Mouse (Mus musculus): Measurements from ENCODE around the gene Dlx5. TPM values are rescaled to one million over a fixed set of nuclear protein-coding genes. Genes with fewer than 3 reads are reported as not detected.

The Dlx5 gene
- polyA plus RNA-seq, 1 experiment from 2014 or later = 70.1 TPM

DNA sequence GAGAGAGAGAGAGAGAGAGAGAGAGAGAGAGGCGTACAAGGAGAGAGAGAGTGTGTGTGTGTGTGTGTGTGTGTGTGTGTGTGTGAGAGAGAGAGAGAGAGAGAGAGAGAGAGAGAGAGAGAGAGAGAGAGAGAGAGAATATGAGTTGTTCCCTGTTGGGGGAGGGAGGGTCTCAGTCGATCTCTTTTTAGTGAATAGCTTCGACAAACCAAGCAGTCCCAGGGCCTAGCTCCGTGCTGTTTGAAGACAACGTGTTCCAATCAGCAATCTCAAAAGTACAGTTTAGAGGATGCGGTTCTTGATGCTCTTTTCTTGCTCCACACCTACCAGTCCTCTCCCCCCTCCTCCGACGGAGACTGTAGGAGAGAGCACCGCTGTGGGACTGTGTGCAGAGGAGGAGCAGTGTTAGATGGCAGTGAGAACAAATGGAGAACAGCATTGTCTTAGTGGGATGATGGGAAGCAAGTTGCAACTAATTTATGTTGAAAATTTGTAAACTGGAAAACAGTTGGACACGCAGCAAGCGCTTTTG lies 447 bp upstream of the Dlx5 start:
- Histone ChIP-seq H3K9ac (peak overlapping the region; percentile 12; the same call in 1 of the 2 replicates), H3K4me2 (replicated peaks) (peak overlapping the region; percentile 72), H3K36me3 (no peaks in the 10 kb centered on the region), H3K27ac (peak overlapping the region; percentile 70), H3K4me3 (peak overlapping the region; percentile 69), H3K4me1 (peaks cover 10% of the 10 kb centered on the region; the same call in 1 of the 2 replicates), H3K27me3 (peaks cover 41% of the 10 kb centered on the region), H3K9me3 (no peaks in the 10 kb centered on the region)
- peak; percentile 16; the same call in 1 of the 2 replicates for ATAC-seq (ENCODE audit: insufficient number of reproducible peaks, insufficient read depth, low FRiP score, low TSS enrichment)
- 6% methylated on average over 10 of the region's 11 CpGs for WGBS

DNA sequence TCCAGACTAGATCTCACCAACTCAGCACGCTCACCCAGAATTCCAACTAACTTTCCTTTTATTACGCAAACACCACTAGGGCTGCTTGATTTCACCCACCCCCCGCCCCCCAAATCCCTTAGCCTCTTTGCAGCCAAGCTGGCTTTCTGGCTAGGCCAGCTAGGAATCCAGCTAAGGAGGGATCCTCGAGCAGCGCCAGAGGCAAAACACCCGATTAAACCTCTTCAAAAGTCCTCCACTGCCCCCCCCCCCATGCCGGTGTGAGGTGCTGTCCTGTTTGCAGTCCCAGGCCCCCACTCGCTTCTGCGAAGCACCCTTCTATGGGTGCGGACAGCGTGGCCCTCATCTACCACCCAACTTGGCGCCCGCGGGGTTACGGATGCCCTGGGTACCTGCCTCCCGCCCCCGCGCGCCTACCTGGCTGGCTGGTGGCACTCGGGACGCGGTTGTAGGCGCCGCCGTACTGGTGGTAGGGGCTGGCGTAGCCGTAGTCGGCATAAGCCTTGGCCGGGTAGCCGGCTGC lies 709 bp downstream of the Dlx5 start:
- ATAC-seq (ENCODE audit: insufficient number of reproducible peaks, insufficient read depth, low FRiP score, low TSS enrichment) = peak; percentile 38; the same call in 1 of the 2 replicates
- Histone ChIP-seq H3K27me3 (peaks cover 51% of the 10 kb centered on the region), H3K36me3 (no peaks in the 10 kb centered on the region), H3K9ac (peak overlapping the region; percentile 83), H3K4me3 (peak overlapping the region; percentile 69), H3K9me3 (no peaks in the 10 kb centered on the region), H3K4me1 (peaks cover 13% of the 10 kb centered on the region; the same call in 1 of the 2 replicates), H3K27ac (peak overlapping the region; percentile 92), H3K4me2 (replicated peaks) (peak overlapping the region; percentile 72)
- WGBS = under 1% methylated on average over 30 of the region's 30 CpGs

DNA sequence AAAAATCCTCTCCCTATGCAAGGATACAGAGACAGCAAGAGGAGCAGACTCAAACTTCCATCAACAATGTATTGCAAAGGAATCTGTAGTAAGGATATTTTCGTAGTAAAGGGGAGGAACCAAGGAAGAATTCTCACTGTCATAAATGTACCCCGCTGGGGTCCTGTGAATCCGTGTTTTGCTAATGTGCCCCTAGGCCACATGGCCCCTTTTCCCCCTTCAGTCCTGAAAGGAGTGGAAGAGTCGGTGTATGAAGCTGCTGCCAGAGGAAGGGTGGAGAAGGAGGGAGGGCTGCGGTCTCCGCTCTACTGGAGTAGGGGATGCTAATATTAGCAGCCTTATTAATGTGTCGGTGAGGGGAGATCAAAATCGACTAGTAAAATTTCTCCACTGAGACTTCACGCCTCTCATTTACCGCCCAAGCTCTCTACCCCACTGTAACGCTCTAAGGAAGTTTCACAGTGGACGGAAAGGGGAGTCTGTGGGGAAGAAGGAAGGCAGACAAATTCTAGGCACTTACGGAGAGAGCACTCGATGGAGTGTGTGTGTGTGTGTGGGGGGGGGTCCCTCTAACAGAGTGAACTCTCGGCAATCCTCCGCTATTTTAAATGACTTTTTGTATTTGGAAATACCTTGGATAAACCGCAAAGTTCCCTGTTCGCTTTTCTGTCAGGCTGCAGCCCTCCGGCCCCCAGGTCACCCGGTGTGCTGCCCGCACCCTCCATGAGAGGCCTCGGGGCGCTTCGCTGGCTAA lies 1.3 kb downstream of the Dlx5 start:
- Histone ChIP-seq H3K27me3 (peaks cover 57% of the 10 kb centered on the region), H3K4me1 (peaks cover 13% of the 10 kb centered on the region; the same call in 1 of the 2 replicates), H3K27ac (peak overlapping the region; percentile 92), H3K36me3 (no peaks in the 10 kb centered on the region), H3K4me2 (replicated peaks) (peak overlapping the region; percentile 72), H3K9ac (peak overlapping the region; percentile 83), H3K4me3 (peak overlapping the region; percentile 69), H3K9me3 (no peaks in the 10 kb centered on the region)
- under 1% methylated on average over 24 of the region's 24 CpGs for WGBS
- ATAC-seq (ENCODE audit: insufficient number of reproducible peaks, insufficient read depth, low FRiP score, low TSS enrichment) = no peak

GRCm38 (mm10) chr6:6879371-6880325 lies 2.2 kb downstream of the Dlx5 start:
- Histone ChIP-seq H3K4me1 (peaks cover 13% of the 10 kb centered on the region; the same call in 1 of the 2 replicates), H3K27me3 (peaks cover 64% of the 10 kb centered on the region), H3K36me3 (no peaks in the 10 kb centered on the region), H3K4me2 (replicated peaks) (peak overlapping the region; percentile 72), H3K4me3 (peak overlapping the region; percentile 69), H3K9me3 (no peaks in the 10 kb centered on the region), H3K27ac (peak overlapping the region; percentile 92), H3K9ac (peak overlapping the region; percentile 83)
- ATAC-seq (ENCODE audit: insufficient number of reproducible peaks, insufficient read depth, low FRiP score, low TSS enrichment) = no peak
- WGBS = 1% methylated on average over 44 of the region's 44 CpGs

GRCm38 (mm10) chr6:6878841-6879291 lies 3.0 kb downstream of the Dlx5 start:
- H3K27ac ChIP-seq = peak overlapping the region; percentile 92
- no peaks in the 10 kb centered on the region for H3K36me3 ChIP-seq
- peak overlapping the region; percentile 83 for H3K9ac ChIP-seq
- peaks cover 20% of the 10 kb centered on the region; the same call in 1 of the 2 replicates for H3K4me1 ChIP-seq
- H3K4me2 ChIP-seq (replicated peaks) = peak overlapping the region; percentile 72
- under 1% methylated on average over 14 of the region's 14 CpGs for WGBS
- H3K4me3 ChIP-seq = peak overlapping the region; percentile 69
- H3K27me3 ChIP-seq = peaks cover 70% of the 10 kb centered on the region
- ATAC-seq (ENCODE audit: insufficient number of reproducible peaks, insufficient read depth, low FRiP score, low TSS enrichment) = no peak
- no peaks in the 10 kb centered on the region for H3K9me3 ChIP-seq

GRCm38 (mm10) chr6:6877981-6878840 lies 3.7 kb downstream of the Dlx5 start:
- no peaks in the 10 kb centered on the region for H3K9me3 ChIP-seq
- H3K27me3 ChIP-seq = peaks cover 64% of the 10 kb centered on the region
- no peak for ATAC-seq (ENCODE audit: insufficient number of reproducible peaks, insufficient read depth, low FRiP score, low TSS enrichment)
- 6% methylated on average over 34 of the region's 34 CpGs for whole genome bisulfite sequencing
- peak overlapping the region; percentile 72 for H3K4me2 ChIP-seq (replicated peaks)
- peak overlapping the region; percentile 83 for H3K9ac ChIP-seq
- H3K27ac ChIP-seq = peak overlapping the region; percentile 92
- H3K36me3 ChIP-seq = no peaks in the 10 kb centered on the region
- H3K4me1 ChIP-seq = peaks cover 20% of the 10 kb centered on the region; the same call in 1 of the 2 replicates
- peak overlapping the region; percentile 69 for H3K4me3 ChIP-seq

DNA sequence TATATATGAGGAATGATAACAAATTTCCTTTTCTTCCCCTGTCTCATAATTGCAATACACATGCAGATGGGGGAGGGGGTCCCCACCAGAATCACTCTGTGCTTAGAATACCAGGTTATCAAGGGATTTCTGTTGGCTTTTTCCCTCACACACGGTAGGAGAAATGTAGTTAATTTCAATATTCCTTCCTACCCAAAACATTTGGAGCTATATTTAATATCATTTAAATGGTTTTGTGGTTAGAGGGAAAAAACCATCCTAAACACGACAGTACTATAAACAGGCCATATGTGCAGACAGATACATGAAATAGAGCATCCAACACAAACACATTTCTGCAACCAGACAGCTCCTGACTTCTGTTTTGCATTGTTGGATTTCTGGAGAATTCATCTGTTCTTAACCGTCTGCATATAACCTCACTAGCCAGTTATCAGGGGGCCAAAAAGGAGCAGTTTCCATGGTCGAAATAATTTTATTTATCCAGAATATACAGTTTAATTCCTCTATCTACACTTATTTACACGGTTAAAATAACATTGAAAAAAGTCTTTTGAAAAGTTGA lies 4.5 kb downstream of the Dlx5 start:
- Histone ChIP-seq H3K4me1 (peaks cover 20% of the 10 kb centered on the region; the same call in 1 of the 2 replicates), H3K27ac (no peak overlapping the region), H3K4me3 (peak overlapping the region; percentile 69), H3K9ac (peak overlapping the region; percentile 83), H3K4me2 (replicated peaks) (peak overlapping the region; percentile 72), H3K27me3 (peaks cover 65% of the 10 kb centered on the region), H3K9me3 (no peaks in the 10 kb centered on the region), H3K36me3 (no peaks in the 10 kb centered on the region)
- 23% methylated on average over 5 of the region's 5 CpGs for WGBS
- no peak for ATAC-seq (ENCODE audit: insufficient number of reproducible peaks, insufficient read depth, low FRiP score, low TSS enrichment)

- peak overlapping the region; percentile 88 for H3K27ac ChIP-seq
- H3K9me3 ChIP-seq = no peaks in the 10 kb centered on the region
- H3K36me3 ChIP-seq = no peaks in the 10 kb centered on the region
- 25% methylated on average over 7 of the region's 7 CpGs for WGBS
- peaks cover 20% of the 10 kb centered on the region; the same call in 1 of the 2 replicates for H3K4me1 ChIP-seq
- H3K4me3 ChIP-seq = peak overlapping the region; percentile 69
- H3K9ac ChIP-seq = peak overlapping the region; percentile 38
- peak overlapping the region; percentile 72 for H3K4me2 ChIP-seq (replicated peaks)
- ATAC-seq (ENCODE audit: insufficient number of reproducible peaks, insufficient read depth, low FRiP score, low TSS enrichment) = no peak
- H3K27me3 ChIP-seq = peaks cover 72% of the 10 kb centered on the region
Observed at GRCm38 (mm10) chr6:6876731-6877130, 5.2 kb downstream of the Dlx5 start.

DNA sequence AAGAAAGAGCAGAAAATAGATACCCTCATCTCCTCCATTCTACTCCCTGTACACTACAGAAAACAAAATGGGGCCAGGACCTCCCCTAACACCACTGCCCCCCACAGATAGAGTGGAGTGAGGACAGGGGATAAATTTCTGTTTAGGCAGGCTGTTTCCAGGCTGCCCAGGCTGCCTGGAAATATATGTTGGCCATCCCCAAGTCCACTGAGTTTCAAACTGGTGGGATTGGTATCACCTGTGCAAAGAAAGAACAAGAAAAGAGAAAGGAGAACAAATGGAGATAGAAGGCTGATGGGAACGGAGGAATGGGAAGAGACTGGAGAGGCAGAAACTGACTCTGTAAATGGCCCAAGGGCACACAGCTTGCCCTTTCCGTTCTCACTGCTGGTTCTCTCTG lies 5.7 kb downstream of the Dlx5 start:
- 6% methylated on average over 2 of the region's 2 CpGs for WGBS
- no peak for ATAC-seq (ENCODE audit: insufficient number of reproducible peaks, insufficient read depth, low FRiP score, low TSS enrichment)
- H3K27ac ChIP-seq = peak overlapping the region; percentile 88
- peak overlapping the region; percentile 72 for H3K4me2 ChIP-seq (replicated peaks)
- no peaks in the 10 kb centered on the region for H3K9me3 ChIP-seq
- peak overlapping the region; percentile 38 for H3K9ac ChIP-seq
- H3K4me1 ChIP-seq = peaks cover 20% of the 10 kb centered on the region; the same call in 1 of the 2 replicates
- peak overlapping the region; percentile 69 for H3K4me3 ChIP-seq
- H3K27me3 ChIP-seq = peaks cover 69% of the 10 kb centered on the region
- no peaks in the 10 kb centered on the region for H3K36me3 ChIP-seq

DNA sequence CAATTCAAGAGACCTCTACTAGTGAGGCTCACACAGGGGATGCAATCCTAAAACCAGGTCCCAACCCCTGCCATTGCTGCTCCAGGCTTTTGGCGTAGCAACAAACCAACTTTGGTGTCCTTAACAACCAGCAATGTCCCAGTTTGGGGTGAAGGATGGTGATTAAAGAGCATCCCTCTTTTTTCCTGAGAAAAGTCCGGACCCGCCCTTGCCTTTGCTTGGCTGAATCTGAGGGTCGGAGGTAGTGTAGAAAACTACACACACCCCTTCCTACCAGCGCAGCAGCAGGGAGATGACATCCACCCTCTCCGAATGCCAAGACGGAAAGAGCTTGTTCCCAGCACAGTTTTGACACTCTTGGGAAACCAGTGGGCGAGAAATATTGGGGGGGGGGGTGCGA lies 6.2 kb downstream of the Dlx5 start:
- Histone ChIP-seq H3K4me3 (peak overlapping the region; percentile 69), H3K4me1 (peaks cover 20% of the 10 kb centered on the region), H3K9me3 (no peaks in the 10 kb centered on the region), H3K36me3 (no peaks in the 10 kb centered on the region), H3K4me2 (replicated peaks) (peak overlapping the region; percentile 72), H3K9ac (peak overlapping the region; percentile 3; the same call in 1 of the 2 replicates), H3K27ac (peak overlapping the region; percentile 88), H3K27me3 (peaks cover 71% of the 10 kb centered on the region)
- ATAC-seq (ENCODE audit: insufficient number of reproducible peaks, insufficient read depth, low FRiP score, low TSS enrichment) = no peak
- WGBS = 7% methylated on average over 9 of the region's 9 CpGs

All from embryonic facial prominence, embryonic 12.5 days (tissue).